Mouse (Mus musculus) right cerebral cortex, postnatal 25 days (tissue): ENCODE data around the gene Mdm2.
A peak's percentile ranks its signal among the peaks of the same experiment; 100 is the strongest.

Experiments
- DNase-seq: peaks from one replicate; pipeline ENCODE4 v3.0.0; 2022

The Mdm2 gene

DNA sequence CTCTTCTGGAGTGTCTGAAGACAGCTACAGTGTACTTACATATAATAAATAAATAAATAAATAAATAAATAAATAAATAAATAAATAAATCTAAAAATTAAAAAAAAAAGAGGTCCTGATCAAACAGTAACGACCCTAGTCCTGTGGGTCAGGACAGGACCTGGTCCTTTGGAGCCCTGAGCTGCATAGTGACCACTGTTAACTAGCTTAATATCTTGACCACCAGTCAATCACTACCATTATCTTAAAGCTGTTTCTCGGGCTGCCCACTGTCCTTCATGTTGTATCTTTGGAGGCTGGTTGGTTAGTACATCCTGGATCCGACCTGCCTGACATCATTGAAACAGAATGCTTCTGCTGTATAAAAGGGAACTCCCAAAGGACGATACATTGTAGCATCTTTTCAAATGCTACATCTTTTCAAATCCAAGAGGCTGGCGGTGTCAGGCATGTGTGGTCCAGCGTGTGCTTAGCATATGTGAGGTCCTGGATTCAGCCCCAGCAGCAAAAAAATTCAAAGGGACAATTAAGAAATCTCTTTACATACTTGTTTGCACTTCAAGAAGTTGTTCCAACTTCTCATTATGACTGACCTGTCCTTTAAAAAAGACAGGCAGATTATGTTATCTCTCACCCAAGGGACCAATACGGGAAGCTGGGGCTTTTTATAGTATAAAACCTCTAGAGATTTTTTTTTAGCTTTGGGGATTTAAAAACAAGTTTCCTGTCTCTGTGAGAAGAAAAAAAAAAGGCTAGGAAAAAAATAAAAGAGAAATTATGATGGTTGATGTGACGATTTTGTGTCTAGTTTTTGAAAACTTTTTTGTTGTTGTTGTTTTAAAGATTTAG, 57.4 kb downstream of the Mdm2 start:
- no peak for DNase-seq

DNA sequence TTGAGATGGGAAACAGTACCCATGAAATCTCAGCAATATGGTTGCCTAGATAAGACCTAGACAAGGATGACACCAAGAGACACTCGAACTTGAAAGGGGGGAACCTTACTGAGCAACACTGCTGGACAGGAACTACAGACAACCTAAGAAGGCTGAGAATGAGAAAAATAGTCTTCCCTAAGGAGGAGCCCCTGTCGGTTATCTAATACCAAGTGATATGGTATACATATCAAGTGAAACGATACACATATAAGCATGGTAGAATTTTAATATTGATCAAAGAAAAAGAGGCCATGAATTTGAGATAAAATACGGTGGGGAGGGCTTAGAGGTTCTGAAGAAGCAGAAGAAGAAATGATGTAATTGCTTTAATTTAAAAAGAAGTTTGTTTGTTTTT, 58.2 kb downstream of the Mdm2 start:
- DNase-seq: no peak

DNA sequence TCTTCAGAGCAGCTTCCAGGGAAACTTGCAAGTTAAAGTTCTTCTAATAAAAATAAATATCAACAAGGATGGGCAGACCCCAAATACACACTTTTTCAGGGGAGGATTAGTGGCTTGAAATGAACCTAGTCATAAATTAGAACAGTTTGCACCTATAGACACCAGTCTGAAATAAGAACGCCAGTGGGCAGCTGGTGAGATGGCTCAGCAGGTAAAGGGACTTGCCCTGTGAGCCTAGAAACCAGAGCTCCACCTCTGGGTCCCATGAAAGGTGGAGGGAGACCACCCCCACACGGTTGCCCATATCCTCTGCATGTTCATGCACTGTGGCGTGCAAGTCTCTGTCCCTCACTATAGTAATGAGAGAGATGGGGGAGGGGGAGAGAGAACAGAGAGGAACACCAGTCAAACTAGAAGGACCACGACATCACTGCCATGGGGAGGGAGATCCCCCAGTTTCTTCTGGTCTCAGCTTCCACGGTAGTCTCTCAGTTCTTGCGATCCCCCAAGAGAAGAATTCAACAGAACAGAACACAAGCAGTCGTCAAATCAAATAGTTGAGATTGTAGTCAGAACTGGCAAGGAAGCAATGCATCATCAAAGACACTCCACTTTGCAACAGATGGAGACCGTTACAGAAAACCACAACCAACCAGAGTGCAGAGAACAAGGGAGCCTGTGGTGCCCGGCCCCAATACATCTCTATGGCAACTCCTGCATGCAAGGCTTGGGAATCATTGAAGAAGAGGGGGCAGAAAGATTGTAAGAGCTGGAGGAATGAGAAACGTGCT, 58.8 kb downstream of the Mdm2 start:
- DNase-seq: no peak

DNA sequence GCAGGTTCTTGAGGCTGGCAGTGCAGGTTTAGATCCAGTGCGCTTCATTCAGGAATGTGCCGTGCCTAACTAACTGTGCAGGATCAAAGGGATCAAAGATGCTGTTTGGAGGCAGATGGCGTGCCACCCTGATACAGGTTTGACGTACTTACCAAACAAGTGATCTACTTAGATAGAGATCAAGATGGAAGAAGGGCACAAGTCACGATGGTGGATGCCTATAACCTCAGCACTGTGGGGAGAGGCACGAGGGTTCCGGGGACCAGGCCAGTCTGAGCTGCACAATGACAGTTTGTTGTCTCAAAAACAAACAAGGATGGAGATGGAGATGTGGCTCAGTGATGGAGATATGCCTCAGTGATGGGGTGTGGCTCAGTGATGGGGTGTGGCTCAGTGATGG, 59.8 kb downstream of the Mdm2 start:
- DNase-seq: no peak

DNA sequence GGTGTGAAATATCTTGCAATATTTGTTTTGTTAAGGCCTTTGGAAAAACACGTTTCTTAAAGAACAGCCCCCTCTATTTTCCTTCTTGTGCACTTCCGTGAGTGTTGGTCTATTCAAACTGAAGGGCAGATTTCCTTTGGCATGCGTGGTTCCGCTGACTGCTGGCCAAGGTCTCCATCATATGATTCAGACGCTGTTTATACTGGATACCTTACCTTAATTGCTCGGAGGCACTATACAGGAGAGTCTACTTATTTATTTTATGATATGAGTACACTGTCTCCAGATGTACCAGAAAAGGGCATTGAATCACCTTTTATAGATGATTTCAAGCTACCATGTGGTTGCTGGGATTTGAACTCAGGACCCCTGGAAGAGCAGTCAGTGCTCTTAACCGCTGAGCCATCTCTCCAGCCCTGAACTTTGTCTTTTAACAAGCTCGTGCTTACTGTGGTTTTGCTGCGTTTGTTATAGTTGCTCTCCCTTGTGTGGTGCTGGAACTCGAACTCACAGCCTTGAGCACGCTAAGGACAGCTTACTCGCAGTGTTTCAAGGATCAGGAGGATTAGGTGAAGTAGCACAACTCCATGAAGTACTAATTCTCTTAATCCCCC, 60.4 kb downstream of the Mdm2 start:
- DNase-seq: no peak

DNA sequence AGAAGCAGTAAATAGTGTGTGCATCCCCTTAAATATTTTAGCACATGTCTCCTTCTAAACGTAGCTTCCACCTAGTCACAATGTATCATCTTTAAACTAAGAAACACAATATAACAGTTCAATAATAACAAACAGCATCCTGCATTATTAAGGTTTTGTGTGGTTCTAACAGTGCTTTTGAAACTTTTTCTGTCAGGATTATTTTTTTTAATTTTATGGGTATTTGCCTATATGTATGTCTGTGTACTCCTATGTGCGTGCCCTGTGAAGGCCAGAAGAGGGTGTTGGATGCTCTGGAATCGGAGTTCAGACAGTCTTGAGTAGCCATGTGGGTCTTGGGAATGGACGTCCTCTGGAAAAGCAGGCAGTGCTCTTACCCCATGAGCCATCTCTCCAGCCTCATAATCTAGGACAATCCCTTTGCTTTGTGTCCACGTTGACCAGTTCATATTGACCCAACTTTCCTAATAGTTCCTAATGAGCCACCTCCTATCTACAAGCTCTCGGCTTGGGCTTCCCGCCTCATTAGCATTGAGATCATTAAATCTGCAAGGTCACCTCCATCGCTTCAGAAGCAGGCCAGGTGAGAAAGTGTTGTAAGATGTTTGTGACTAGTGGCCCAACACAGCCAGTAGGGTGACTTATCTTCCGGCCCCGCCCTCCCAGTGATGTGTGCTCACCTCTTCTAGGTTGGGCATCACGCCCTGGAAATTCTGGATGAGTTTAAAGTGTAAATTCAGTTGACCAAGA, 61.1 kb downstream of the Mdm2 start:
- no peak for DNase-seq

DNA sequence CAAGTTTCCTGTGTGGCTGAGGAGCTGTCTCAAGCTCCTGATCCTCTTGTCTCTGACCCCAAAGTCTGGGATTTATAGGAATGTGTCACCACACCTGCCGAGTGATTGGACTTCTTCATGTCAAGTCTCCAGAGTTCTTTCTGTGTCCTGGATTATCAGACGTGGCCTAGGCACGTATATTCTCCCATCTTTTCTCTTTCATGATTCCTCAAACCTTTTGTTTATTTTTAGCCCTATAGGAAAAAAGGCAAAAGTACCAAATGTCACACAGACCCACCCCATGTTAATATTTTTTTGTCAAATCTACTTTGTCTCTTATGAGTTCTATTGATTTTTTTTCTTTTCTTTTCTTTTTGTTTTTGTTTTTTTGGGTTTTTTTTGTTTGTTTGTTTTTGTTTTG, 61.9 kb downstream of the Mdm2 start:
- DNase-seq: no peak

DNA sequence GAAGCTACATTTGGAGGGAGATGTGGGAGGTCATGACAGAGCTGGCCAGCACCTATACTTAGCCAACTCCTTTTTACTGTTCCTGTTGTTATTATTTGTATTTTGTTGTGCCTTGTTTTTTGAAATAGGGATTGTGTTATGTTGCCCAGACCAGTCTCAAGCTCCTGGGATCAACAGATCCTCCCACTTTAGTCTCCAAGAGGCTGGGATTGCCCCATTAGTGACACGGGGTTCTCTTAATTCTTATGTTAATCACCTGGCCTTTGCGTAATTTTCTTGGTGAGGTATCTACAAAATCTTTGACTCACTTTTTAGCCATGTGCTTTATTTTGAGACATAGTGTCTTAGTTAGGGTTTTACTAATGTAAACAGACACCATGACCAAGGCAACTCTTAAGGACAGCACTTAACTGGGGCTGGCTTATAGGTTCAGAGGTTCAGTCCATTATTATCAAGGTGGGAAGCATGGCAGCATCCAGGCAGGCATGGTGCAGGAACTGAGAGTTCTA, 62.5 kb downstream of the Mdm2 start:
- no peak for DNase-seq

DNA sequence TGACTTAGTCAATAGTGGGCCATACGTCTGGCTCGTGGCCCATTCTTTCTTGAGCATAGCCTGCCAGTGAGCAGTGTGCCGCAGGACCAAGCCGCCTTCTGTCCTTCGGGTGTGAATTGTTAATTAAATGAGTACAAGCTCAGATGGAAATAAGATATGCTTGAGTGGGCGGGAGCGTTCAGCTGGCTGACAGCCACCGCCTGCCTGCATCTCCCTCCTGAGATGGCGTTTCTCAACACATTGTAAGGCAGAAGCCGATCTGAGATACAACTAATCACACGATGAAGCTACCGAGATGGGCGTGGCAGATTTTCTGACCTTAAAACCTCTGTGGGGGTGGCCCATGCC, 63.4 kb downstream of the Mdm2 start:
- peak; percentile 62 for DNase-seq

DNA sequence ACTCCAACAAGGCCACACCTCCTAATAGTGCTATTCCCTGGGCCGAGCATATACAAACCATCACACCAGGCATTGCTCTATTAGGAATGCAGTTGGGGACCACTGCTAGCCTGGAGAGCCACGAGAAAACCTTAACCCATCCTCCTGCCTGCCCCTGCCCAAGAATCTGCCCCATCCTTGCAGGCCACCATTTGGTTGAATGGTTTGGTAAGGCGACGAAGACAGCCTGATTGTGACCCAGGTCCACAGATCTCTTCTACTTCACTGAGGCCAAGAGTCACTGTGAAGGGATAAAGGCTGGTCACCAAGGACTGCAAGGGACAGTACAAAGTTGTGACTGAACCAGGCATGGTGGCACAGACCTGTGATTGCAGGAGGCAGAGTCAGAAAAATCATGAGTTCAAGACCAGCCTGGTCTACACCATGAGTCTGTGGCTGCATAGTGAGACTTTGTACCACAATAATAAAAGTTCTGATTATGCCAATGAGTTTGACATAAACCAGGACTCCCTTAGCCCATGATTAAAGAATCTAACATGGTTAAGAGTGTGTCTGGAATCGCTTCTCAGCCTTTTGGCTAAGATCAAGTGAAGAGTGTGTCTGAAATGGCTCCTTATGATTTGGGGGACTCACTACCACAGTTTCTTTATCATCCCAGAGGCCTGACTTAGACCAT, 63.9 kb downstream of the Mdm2 start:
- no peak for DNase-seq

DNA sequence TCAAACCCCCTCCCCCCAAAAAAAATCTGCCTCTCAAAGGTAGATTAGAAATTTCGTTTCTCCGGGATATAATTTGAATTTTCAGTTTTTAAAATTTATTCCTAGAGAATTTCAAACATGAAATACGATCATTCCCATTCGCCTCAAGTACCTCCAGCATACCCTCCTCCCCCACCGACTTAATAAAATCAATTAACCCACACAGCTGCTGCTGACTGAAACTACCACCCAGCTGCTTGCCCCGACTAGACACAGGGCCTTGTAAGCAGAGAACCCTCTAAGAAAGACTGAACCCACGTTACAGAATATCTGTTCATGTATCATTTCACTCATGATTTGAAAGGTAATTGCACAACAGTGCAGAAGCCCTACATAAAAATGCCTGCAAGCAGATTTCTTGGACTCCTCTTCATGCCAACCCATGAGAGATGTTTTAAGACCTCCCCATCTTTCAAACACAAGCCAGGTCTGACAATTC, 65.0 kb downstream of the Mdm2 start:
- no peak for DNase-seq

DNA sequence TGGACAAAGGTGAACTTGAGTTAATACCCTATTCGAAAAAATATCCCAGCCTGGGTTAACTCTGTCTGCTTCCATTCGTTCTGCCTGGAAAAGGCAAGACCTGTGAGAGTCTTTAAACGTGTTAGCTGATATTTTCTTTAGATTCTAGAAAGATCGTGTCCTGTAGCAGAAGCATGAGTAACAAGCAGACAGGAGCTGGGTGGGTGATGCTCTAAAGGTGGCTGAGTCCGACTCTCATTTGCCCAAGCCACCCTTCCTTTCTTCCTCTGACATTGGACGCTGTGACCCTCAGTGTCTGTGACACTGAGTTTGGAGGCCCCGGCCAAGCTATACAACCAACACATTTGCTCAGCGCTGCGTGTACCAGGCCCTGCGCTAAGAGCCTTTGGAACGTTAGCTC, 65.7 kb downstream of the Mdm2 start:
- no peak for DNase-seq

DNA sequence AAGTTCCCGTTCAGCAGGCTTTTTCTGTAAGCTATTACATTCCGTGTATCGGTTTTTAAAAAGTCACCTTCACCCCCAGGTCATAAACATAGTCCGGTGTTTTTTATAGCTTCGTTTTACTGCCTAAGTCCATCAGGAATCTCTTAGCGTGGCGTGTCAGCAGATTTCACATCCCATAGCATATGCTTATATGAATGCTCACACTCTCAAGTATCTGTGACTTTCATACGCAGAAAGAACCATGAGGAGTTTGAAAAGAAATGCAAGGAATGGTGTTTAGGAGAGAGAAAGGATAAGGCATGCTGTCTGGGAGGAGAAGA, 66.2 kb downstream of the Mdm2 start:
- DNase-seq: no peak

DNA sequence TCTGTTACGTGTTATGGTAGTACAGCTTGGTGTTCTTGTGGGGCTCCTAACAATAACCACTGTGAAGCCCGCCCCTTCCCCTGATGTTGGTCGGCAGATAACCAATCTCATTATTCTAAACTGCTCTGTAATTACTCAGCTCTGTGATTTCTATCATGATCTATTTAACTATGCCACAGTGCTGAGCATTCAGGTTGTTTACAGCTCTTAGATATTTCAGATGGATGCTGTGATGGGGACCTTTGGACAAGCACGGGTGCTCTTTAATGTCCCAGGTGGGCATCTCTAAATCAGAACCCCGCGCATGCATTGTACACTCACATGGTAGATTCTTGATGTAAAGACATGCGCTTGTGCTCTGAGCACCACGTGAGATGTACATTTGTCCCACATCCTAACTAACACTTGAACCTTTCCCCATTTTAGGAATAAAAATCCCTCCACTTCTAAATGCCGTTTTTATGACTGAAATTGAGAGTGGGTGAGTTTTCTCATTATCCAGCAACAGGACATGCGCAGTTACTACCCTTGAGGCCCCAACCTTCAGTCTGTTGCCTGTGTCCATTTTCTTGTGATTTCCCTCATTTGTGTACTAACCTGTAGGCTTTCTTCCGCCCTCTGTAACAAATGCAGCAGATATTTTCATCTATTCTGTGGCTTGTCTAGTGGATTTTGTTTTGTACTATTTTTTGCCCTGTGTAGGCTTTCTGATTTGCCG, 66.7 kb downstream of the Mdm2 start:
- no peak for DNase-seq

DNA sequence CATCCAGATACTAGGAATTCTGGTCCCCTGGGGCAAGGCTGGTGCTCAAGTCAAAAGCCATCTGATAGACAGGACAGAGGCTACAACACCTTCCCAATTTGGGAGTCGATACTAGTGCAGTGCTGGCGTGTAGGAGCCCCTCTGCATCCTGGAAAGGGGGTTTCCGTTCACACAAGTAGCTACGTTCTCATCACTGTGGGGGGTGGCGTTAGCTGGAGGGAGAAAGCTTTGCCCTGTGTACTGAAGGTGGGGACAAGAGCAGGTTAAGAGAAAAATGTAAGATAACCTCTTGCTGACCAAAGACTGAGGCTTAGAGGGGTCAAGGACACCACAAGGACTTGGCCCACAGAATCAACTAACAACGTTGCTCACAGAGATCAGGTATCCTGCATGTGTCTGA, 67.3 kb downstream of the Mdm2 start:
- no peak for DNase-seq

DNA sequence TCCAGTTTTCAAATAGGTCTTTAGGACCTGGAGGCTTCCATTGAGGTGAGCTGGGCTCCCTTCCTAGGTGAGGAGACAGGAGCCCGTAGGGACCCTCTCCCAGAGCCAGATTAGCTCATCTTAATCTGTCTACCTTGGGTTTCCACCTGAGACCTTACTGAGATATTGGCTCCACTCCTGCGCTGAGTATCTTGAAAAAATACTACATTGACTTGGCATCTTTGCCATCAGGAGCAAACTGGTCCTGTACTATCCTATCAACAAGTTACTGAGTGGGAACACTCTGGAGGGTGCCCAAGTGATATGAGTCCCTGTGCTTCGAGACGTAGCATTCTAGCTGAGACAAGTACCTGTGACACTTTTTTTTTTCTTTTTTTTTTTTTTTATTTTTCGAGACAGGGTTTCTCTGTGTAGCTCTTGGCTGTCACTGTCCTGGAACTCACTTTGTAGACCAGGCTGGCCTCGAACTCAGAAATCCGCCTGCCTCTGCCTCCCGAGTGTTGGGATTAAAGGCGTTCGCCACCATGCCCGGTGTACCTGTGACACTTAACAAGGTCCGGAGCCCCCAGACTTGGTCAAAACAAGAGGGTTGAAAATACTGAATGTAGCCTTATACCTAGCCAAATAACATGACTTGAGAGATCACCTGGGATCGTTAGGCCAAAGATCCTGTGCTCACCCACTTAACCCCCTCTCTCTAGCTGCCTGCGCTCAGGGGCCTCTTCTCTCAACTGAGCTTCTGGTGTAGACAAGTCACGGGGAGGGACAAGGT, 67.9 kb downstream of the Mdm2 start:
- no peak for DNase-seq

DNA sequence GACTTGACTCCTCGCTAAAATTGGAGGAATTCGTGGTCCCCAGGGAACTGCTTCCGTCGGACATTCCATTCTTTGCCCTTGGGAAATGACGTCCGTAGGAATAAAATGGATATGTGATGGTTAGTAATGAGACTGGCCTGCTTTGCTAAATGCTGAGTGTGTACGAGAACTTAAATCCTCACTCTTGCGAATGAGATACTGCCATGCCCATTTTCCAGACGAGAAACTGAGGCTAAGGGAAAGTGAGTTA, 68.4 kb downstream of the Mdm2 start:
- DNase-seq: no peak

DNA sequence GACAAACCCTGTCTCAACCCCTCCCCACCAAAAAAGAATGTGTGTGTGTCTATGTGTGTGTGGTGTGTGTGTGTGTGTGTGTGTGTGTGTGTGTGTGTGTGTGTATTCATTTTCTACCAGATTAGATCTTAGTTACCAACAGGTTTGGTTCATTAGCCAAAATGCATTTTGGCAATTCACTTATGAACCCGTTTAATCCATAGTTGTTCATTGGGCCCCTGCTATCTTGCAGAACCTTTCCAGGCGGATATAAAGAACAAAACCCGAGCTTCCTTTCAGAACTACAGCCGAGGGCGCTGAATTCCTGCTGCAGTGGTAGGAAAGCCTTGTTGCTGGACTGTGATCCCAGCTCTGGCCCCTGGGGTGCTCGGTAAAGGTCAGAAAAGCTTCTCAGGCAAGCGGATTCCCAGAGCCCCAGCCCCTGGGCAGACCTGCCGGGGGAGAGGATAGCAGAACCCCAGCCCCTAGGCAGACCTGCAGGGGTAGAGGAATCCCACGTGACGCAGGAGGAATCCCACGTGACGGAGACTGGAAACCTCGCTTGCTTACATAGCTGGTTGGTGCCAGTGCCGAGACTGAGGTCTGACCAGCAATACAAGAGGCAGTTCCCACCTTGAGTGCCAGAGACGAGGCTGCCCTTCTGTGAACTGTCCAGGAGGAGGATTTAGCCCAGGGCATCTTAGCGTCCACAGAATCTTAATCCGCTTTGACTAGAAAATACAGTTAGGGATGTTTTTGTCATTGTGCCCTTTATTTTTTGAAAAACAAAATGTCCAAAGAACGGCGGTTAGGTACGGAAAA, 69.0 kb downstream of the Mdm2 start:
- no peak for DNase-seq

DNA sequence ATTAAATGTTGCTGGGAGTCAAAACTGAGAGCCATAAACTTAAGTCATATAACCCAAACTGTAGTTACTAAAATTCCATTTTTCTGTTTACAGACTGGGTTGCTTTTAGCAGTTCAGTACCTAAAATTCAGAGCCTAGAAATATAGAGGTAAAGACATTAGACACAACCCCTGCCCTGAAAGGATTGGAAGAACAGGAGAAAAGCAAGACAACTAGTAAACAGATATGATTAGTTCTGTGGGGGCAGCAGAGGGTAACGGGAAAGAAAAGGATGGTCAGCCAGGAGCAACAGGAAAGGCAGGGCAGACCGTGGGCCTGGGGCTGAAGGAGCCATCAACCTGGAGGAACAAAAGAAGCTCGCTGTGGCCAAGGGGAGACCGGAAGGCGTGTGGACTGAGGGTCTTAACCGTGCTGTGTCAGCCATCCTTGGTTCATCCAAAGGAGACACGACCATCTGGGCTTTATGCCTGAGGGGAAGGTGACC, 69.9 kb downstream of the Mdm2 start:
- DNase-seq: no peak

DNA sequence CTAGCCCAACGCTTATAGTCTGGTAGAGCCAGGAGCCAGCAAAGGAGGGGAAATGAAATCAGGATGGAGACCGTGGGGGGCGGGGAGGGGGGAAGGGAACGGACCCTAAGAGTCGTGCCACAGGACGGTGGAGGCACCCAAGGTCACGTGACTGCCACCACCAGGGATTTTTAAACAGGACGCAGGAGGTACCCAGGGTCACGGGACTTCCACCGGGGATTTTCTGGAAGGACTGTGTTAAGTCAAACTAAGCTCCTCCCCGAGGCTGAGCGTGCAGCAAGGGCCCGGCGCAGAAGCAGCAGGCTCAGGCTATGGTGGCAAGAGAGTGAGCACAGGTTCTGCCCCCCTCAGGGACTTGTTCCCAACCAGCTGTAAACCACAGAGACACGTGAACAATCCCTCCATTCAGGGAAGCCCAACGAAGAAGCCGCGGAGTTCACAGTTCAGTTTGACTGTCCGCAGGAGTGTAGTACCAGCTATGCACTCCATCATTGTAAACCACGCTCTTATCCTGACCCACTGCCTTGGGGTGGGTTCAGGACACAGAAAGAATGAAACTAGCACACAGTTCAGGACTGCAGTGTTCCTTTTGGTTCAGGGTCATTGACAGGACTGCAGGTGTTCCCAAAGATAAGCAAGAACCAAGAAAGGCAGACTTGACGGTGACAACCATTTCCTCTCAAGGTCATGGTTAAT, 70.5 kb downstream of the Mdm2 start:
- DNase-seq: no peak
